In genomic region chr11:113172497-113173140, GRCm38 (mm10) we compare ENCODE assay signal across 8 mouse cellular contexts.
DNase-seq lines count a peak whose midpoint lies in the region; ATAC-seq lines count a peak whose summit lies in the region.
"Had no signal": no experiment of that assay in that cellular context is flagged by ENCODE, and none has a peak within 500 bp of the region (broad histone marks: within the 10 kb centered on the region; RNA-seq: fewer than 3 reads in every experiment).

No protein-coding gene starts in this region.

- H3K36me3 ChIP-seq in intestine, embryonic 14.5 days (ENCODE audit: control insufficient read depth, insufficient read depth, low read length), result no peaks in the 10 kb centered on the region
- no peaks in the 10 kb centered on the region for H3K36me3 ChIP-seq in limb, embryonic 11.5 days (ENCODE audit: control insufficient read depth, insufficient read depth, low read length)
- no peaks in the 10 kb centered on the region for H3K36me3 ChIP-seq in midbrain, embryonic 12.5 days

- WGBS in intestine, embryonic 14.5 days, result 16% methylated on average over 16 of the region's 16 CpGs
- 20% methylated on average over 15 of the region's 16 CpGs for whole genome bisulfite sequencing in limb, embryonic 11.5 days
- WGBS in midbrain, embryonic 12.5 days, result 22% methylated on average over 16 of the region's 16 CpGs

- H3K9me3 ChIP-seq in intestine, embryonic 14.5 days (ENCODE audit: control insufficient read depth, low read length), result no peaks in the 10 kb centered on the region
- no peaks in the 10 kb centered on the region for H3K9me3 ChIP-seq in limb, embryonic 11.5 days (ENCODE audit: control insufficient read depth, low read length)
- no peaks in the 10 kb centered on the region for H3K9me3 ChIP-seq in midbrain, embryonic 12.5 days
- H3K9me3 ChIP-seq: megakaryocyte, embryonic 14.5 days had no signal

- H3K27me3 ChIP-seq in intestine, embryonic 14.5 days (replicated peaks; ENCODE audit: control insufficient read depth, insufficient read depth, low read length), result no peaks in the 10 kb centered on the region
- no peaks in the 10 kb centered on the region for H3K27me3 ChIP-seq in limb, embryonic 11.5 days (ENCODE audit: control insufficient read depth, insufficient read depth, low read length)
- H3K27me3 ChIP-seq in midbrain, embryonic 12.5 days, result peaks cover 33% of the 10 kb centered on the region

- intact Hi-C loops in gastrocnemius, postnatal 36 days (cut with DNase I), result loop anchor here (10.0 kb wide), 1 partner anchor 242 kb away; no protein-coding TSS in a partner anchor

- peak overlapping the region; percentile 49 for H3K4me2 ChIP-seq in intestine, embryonic 14.5 days (ENCODE audit: low read length)
- H3K4me2 ChIP-seq in limb, embryonic 11.5 days (ENCODE audit: low read depth, severe bottlenecking), result peak overlapping the region; percentile 42
- H3K4me2 ChIP-seq in midbrain, embryonic 12.5 days (replicated peaks), result peak overlapping the region; percentile 61

- peak overlapping the region; percentile 45 for H3K4me3 ChIP-seq in intestine, embryonic 14.5 days (ENCODE audit: low read depth, low read length)
- peak overlapping the region; percentile 37 for H3K4me3 ChIP-seq in limb, embryonic 11.5 days (ENCODE audit: low read depth, low read length)
- peak overlapping the region; percentile 42 for H3K4me3 ChIP-seq in midbrain, embryonic 12.5 days
- H3K4me3 ChIP-seq: megakaryocyte, embryonic 14.5 days had no signal

- H3K27ac ChIP-seq in intestine, embryonic 14.5 days (ENCODE audit: low read depth), result peak overlapping the region; percentile 72
- H3K27ac ChIP-seq in limb, embryonic 11.5 days (replicated peaks; ENCODE audit: low read depth, low read length), result peak overlapping the region; percentile 49; the same call in 1 of the 2 replicates
- peak overlapping the region; percentile 52 for H3K27ac ChIP-seq in midbrain, embryonic 12.5 days (replicated peaks)

- peak; percentile 65 to 87 for DNase-seq in adrenal gland, adult (ENCODE audit: inconsistent age in 2 of 2, low spot score in 1 of 2)
- DNase-seq in embryo, embryonic 11 days, result peak; percentile 91
- DNase-seq in gastrocnemius, postnatal 36 days, result peak; percentile 54 to 65
- DNase-seq in intestine, embryonic 14.5 days (ENCODE audit: low spot score), result peak; percentile 91
- DNase-seq in limb, embryonic 11.5 days (ENCODE audit: low spot score), result peak; percentile 88
- peak; percentile 52 for DNase-seq in spleen, adult 12 weeks (ENCODE audit: low spot score)

- H3K9ac ChIP-seq in intestine, embryonic 14.5 days (ENCODE audit: low read length), result peak overlapping the region; percentile 36
- H3K9ac ChIP-seq in limb, embryonic 11.5 days (ENCODE audit: low read length), result peak overlapping the region; percentile 44
- H3K9ac ChIP-seq in midbrain, embryonic 12.5 days (replicated peaks), result peak overlapping the region; percentile 45

- H3K4me1 ChIP-seq in intestine, embryonic 14.5 days (replicated peaks; ENCODE audit: control insufficient read depth, insufficient read depth, low read length), result no peaks in the 10 kb centered on the region; the same call in 1 of the 2 replicates
- H3K4me1 ChIP-seq in limb, embryonic 11.5 days (ENCODE audit: control insufficient read depth, insufficient read depth, low read length), result peaks cover 29% of the 10 kb centered on the region
- peaks cover 35% of the 10 kb centered on the region for H3K4me1 ChIP-seq in midbrain, embryonic 12.5 days

- ATAC-seq in intestine, embryonic 14.5 days (replicated peaks; ENCODE audit: low FRiP score, low TSS enrichment, low read depth), result peak; percentile 62
- peak; percentile 41; the same call in 1 of the 2 replicates for ATAC-seq in limb, embryonic 11.5 days (ENCODE audit: insufficient number of reproducible peaks, low FRiP score, low TSS enrichment, low read depth)
- ATAC-seq in midbrain, embryonic 12.5 days (ENCODE audit: low FRiP score, low read depth), result peak; percentile 61

Comparison
In these comparisons a context has a peak if more than half of its experiments do, and no peak if none do; other contexts are left out.
1. Peak in every context shown above with its lines: DNase-seq, ATAC-seq, H3K4me3 ChIP-seq and H3K27ac ChIP-seq.